Mouse (Mus musculus): ENCODE measurements around the gene Rps19.
"Not testable (repeated sequence)": the region's sequence is repeated elsewhere in the genome, so short reads cannot be mapped to it uniquely, and the experiment has no call there.

Rps19 gene

GRCm38 (mm10) chr7:24869532-24870165 is 14.5 kb upstream of the Rps19 start, which contains the start of the genes Lypd4 and Dmrtc2:
Lypd4 (minus strand) TSS chr7:24869941.
Dmrtc2 (plus strand) TSS chr7:24870057.
- no peak for DNase-seq (ENCODE audit: low read depth, low spot score)

GRCm38 (mm10) chr7:24877588-24877987 is 6.6 kb upstream of the Rps19 start:
- no peak for DNase-seq (ENCODE audit: low read depth, low spot score)

GRCm38 (mm10) chr7:24879620-24880019 is 4.6 kb upstream of the Rps19 start:
- no peak for DNase-seq (ENCODE audit: low read depth, low spot score)

GRCm38 (mm10) chr7:24882416-24883199 is 1.6 kb upstream of the Rps19 start:
- DNase-seq (ENCODE audit: low read depth, low spot score) = no peak

- DNase-seq (ENCODE audit: low read depth, low spot score) = no peak
These were observed 621 bp downstream of the Rps19 start for GRCm38 (mm10) chr7:24884693-24885291.

GRCm38 (mm10) chr7:24885468-24886307 is 1.5 kb downstream of the Rps19 start:
- DNase-seq (ENCODE audit: low read depth, low spot score) = no peak

GRCm38 (mm10) chr7:24886308-24886633 is 2.1 kb downstream of the Rps19 start:
- no peak for DNase-seq (ENCODE audit: low read depth, low spot score)

GRCm38 (mm10) chr7:24887096-24887495 is 2.9 kb downstream of the Rps19 start:
- no peak for DNase-seq (ENCODE audit: low read depth, low spot score)

- no peak for DNase-seq (ENCODE audit: low read depth, low spot score)
These were observed 5.5 kb downstream of the Rps19 start for GRCm38 (mm10) chr7:24889431-24890220.

GRCm38 (mm10) chr7:24890281-24891216 is 6.4 kb downstream of the Rps19 start:
- DNase-seq (ENCODE audit: low read depth, low spot score) = peak; percentile 84

- DNase-seq (ENCODE audit: low read depth, low spot score) = no peak
These were observed 7.3 kb downstream of the Rps19 start for GRCm38 (mm10) chr7:24891241-24892124.

- DNase-seq (ENCODE audit: low read depth, low spot score) = peak; percentile 27
These were observed 8.0 kb downstream of the Rps19 start for GRCm38 (mm10) chr7:24892125-24892583.

GRCm38 (mm10) chr7:24895749-24896148 is 11.6 kb downstream of the Rps19 start:
- DNase-seq (ENCODE audit: low read depth, low spot score) = not testable (repeated sequence)

- no peak for DNase-seq (ENCODE audit: low read depth, low spot score)
These were observed 12.1 kb downstream of the Rps19 start for GRCm38 (mm10) chr7:24896269-24896668.

- DNase-seq (ENCODE audit: low read depth, low spot score) = no peak
These were observed 13.1 kb downstream of the Rps19 start, which contains the start of gene Cd79a for GRCm38 (mm10) chr7:24897224-24897623. Cd79a (plus strand) TSS chr7:24897381.

GRCm38 (mm10) chr7:24897959-24898358 is 13.8 kb downstream of the Rps19 start:
- DNase-seq (ENCODE audit: low read depth, low spot score) = no peak

GRCm38 (mm10) chr7:24901114-24901513 is 16.9 kb downstream of the Rps19 start:
- DNase-seq (ENCODE audit: low read depth, low spot score) = no peak

- peak; percentile 81 for DNase-seq (ENCODE audit: low read depth, low spot score)
These were observed 17.7 kb downstream of the Rps19 start for GRCm38 (mm10) chr7:24901842-24902241.

- DNase-seq (ENCODE audit: low read depth, low spot score) = no peak
These were observed 18.1 kb downstream of the Rps19 start for GRCm38 (mm10) chr7:24902264-24902629.
